Mouse (Mus musculus) midbrain, embryonic 16.5 days (tissue): Measurements from ENCODE around the gene Prr23a3. TPM values are rescaled to one million over a fixed set of nuclear protein-coding genes. Genes with fewer than 3 reads are reported as not detected.

Experiments used
- ATAC-seq: fragments of 200-750 bp; cut with Nextera tagmentation; 2 replicates; pipeline ENCODE4 v1.8.0; 2017; ENCODE audit warnings: moderate TSS enrichment
- H3K27ac ChIP-seq: fragments of 300-500 bp; sonication (generic); 2 replicates; pipeline ENCODE4 v1.5.1; 2014; ENCODE audit warnings: mild to moderate bottlenecking, low read length, mixed read lengths
- H3K27me3 ChIP-seq: fragments of 300-500 bp; sonication (generic); 2 replicates; pipeline ENCODE4 v1.6.1; 2014; ENCODE audit warnings: low read depth, low read length, mixed read lengths; ENCODE audit not compliant: control insufficient read depth, insufficient read depth
- H3K36me3 ChIP-seq: fragments of 300-500 bp; sonication (generic); 2 replicates; pipeline ENCODE4 v1.6.1; 2014; ENCODE audit warnings: mild to moderate bottlenecking, low read length, moderate library complexity, mixed read lengths; ENCODE audit not compliant: control insufficient read depth, insufficient read depth
- H3K4me1 ChIP-seq: fragments of 300-500 bp; sonication (generic); 2 replicates; pipeline ENCODE4 v1.6.1; 2014; ENCODE audit warnings: mild to moderate bottlenecking, low read length, mixed read lengths; ENCODE audit not compliant: control insufficient read depth, insufficient read depth
- H3K4me2 ChIP-seq: fragments of 300-500 bp; sonication (generic); 2 replicates; pipeline ENCODE4 v1.6.1; 2014; ENCODE audit warnings: mild to moderate bottlenecking, low read length, mixed read lengths
- H3K4me3 ChIP-seq: fragments of 300-500 bp; sonication (generic); 2 replicates; pipeline ENCODE4 v1.5.1; 2014; ENCODE audit warnings: low read depth, mild to moderate bottlenecking, low read length, moderate library complexity, mixed read lengths
- H3K9ac ChIP-seq: fragments of 300-500 bp; sonication (generic); 2 replicates; pipeline ENCODE4 v1.6.1; 2014; ENCODE audit warnings: low read depth, low read length, mixed read lengths
- H3K9me3 ChIP-seq: fragments of 300-500 bp; sonication (generic); replicated peaks from 2 replicates; pipeline ENCODE4 v1.6.1; 2014; ENCODE audit warnings: mild to moderate bottlenecking, low read length, mixed read lengths; ENCODE audit not compliant: control insufficient read depth, poor library complexity, severe bottlenecking
- WGBS: fragments of 180-500 bp; shearing (Covaris S2); extraction: QIAGEN DNeasy Blood & Tissue Kit; methylation state at CpG from one replicate; pipeline ENCODE4 v1.1.7; 2014; 5-methylcytosine and 5-hydroxymethylcytosine counted together
- polyA plus RNA-seq: library from polyadenylated mRNA; unstranded; fragments of >200 nt; fragmentation: Nextera tagmentation; extraction: Ambion mirVana; gene quantifications from 2 replicates; pipeline ENCODE4 v1.2.1, GENCODE M21; 2015

Gene Prr23a3
- not detected in 2 replicates for polyA plus RNA-seq

DNA sequence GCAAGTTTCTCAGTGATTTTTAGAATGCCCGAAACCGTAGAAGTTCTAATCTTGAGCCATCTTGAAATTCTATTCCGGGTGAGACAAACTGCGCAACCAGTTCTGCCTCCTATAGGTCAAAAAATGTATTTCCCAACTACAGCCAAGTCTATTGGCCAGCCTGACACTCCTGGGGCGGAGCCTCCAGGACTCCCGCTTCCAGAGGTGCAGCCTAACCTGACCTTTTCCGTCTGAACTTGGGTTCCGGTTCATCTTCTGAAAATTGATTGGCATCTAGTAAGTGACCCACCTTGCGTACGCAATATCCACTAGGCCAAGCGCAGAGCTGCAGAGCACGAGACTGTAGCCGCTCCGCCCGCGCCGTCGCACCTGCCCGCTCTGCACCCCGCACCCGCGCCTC is at the start of gene Prr23a3:
Gene Prr23a3 (plus strand): TSS at position 197 of the 400 bp plus-strand sequence.
- ATAC-seq: no peak
- Histone ChIP-seq H3K9me3 (no peaks in the 10 kb centered on the region), H3K4me2 (0 out of 2 replicates have a peak within 1 kb of the TSS, but pooled peaks have one; percentile 6), H3K36me3 (no peaks in the 10 kb centered on the region), H3K4me3 (no peak within 1 kb of the TSS), H3K27ac (no peak within 1 kb of the TSS), H3K9ac (no peak within 1 kb of the TSS), H3K27me3 (no peaks in the 10 kb centered on the region), H3K4me1 (no peaks in the 10 kb centered on the region)
- WGBS: 61% methylated on average over 22 of the region's 22 CpGs

DNA sequence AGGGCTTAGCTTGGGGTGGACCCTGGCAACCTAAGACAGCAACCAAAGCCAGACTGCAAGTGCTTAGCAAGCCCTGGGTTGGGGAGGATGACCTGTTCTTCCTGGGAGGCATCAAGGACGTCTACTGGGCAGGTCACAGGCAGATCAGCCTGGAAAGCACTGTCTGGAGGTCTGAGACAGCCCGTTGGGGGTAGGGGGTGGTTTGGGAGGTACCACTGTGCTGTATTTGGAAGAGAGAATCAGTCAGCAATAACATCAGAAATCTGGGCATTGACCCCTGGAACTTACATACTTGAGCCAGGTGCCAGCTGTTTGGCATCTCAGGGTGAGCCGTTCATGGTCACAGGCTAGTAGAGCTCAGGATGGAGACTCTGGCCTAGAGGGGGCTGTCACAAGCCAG is 48.5 kb upstream of the Prr23a3 start:
- Histone ChIP-seq H3K9ac (no peak overlapping the region), H3K4me3 (no peak overlapping the region), H3K9me3 (no peaks in the 10 kb centered on the region), H3K4me2 (no peak overlapping the region), H3K27me3 (no peaks in the 10 kb centered on the region), H3K36me3 (no peaks in the 10 kb centered on the region), H3K4me1 (no peaks in the 10 kb centered on the region), H3K27ac (no peak overlapping the region)
- WGBS: 82% methylated on average over 3 of the region's 3 CpGs
- no peak for ATAC-seq

DNA sequence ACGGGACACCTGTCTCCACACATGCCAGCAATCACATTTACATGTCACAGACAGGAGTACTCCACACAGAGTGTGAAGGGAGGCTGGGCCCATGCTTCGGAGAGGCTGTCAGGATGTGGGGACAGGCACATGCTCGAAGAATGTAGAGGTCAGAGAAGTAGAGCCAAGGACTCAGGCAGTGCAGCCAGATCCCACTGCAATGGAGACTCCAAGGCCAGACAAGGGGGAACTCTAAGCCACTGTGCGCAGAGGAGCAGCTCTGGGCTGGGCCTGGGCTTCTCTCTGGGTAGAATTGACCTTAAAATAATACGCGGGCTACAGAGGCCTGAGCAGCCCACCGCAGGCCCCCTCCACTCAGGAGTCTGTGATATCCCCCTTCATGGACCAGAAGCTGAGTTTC is 47.0 kb upstream of the Prr23a3 start:
- H3K27ac ChIP-seq: no peak overlapping the region
- H3K27me3 ChIP-seq: no peaks in the 10 kb centered on the region
- H3K36me3 ChIP-seq: no peaks in the 10 kb centered on the region
- no peak overlapping the region for H3K9ac ChIP-seq
- no peak overlapping the region for H3K4me2 ChIP-seq
- ATAC-seq: no peak
- 0 out of 2 replicates have a peak, but pooled peaks cover 2% of the 10 kb centered on the region for H3K9me3 ChIP-seq
- 91% methylated on average over 7 of the region's 7 CpGs for WGBS
- H3K4me3 ChIP-seq: no peak overlapping the region
- no peaks in the 10 kb centered on the region for H3K4me1 ChIP-seq

DNA sequence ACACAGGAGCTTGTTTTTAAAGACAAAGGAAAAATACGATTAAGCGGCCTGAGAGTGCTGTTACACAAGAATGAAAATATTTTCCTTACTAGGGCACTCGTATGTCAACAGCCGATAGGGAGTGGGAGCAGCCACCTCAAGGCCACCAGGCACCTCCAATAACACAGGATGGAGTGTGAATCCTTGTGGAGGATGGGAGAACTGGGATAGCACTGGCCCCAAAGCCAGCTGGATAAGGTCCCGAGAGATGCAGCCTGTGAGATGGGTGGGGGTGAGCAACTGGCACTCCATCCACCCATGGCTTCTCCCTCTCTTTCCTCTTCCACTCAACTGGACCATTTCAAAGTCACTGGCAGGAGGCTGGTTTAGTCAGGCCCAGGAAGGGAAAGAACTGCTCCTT is 45.6 kb upstream of the Prr23a3 start:
- H3K4me2 ChIP-seq: no peak overlapping the region
- no peak for ATAC-seq

DNA sequence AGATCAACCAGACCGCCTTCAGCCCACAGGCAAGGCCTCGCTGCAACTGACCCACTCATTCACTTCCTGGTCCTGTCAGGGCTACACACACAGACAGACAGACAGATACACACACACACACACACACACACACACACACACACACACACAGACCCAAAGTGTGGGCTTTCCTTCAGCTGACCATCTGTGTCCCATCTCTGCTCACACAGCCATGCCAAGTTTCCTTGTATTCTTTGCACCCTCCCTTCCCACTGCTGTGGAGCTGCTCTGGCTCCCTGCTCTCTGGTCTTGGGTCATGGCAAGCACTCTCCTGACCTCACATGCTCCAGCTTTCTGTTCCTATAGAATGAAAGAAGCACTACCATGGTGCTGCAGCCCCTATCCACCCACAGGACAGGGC is 45.1 kb upstream of the Prr23a3 start:
- Histone ChIP-seq H3K4me3 (no peak overlapping the region), H3K9me3 (peaks cover 2% of the 10 kb centered on the region; the same call in 1 of the 2 replicates), H3K27me3 (no peaks in the 10 kb centered on the region), H3K4me1 (no peaks in the 10 kb centered on the region), H3K27ac (no peak overlapping the region), H3K4me2 (no peak overlapping the region), H3K9ac (no peak overlapping the region), H3K36me3 (no peaks in the 10 kb centered on the region)
- 93% methylated on average over 2 of the region's 2 CpGs for WGBS
- no peak for ATAC-seq

More for the DNA sequence above, 45.6 kb upstream of the Prr23a3 start:
- 85% methylated on average over 5 of the region's 5 CpGs for WGBS
- Histone ChIP-seq H3K9ac (no peak overlapping the region), H3K4me3 (no peak overlapping the region), H3K27me3 (no peaks in the 10 kb centered on the region), H3K27ac (no peak overlapping the region), H3K4me1 (no peaks in the 10 kb centered on the region), H3K36me3 (no peaks in the 10 kb centered on the region), H3K9me3 (peaks cover 2% of the 10 kb centered on the region; the same call in 1 of the 2 replicates)

DNA sequence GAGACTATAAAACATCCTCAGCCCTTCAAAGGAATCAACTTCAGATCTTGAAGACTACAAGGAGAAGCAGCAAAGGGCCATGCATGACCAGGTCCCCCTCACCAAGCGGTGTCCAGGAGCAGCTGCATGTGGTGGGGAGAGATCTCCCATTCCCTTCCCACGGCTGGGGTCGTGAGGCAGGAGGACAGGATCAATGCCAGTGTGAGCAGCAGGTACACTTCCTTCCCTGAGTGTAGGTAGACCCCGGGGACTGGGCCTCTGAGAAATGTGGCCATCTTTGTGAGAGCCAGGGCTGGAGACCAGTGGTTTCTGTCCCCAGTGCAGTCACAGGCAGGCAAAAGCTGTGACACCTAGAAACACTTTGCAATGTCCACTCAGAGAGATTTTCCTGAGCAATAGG is 44.1 kb upstream of the Prr23a3 start:
- ATAC-seq: no peak
- no peak overlapping the region for H3K9ac ChIP-seq
- 69% methylated on average over 4 of the region's 4 CpGs for WGBS
- no peak overlapping the region for H3K4me3 ChIP-seq
- no peaks in the 10 kb centered on the region for H3K4me1 ChIP-seq
- H3K9me3 ChIP-seq: peaks cover 2% of the 10 kb centered on the region; the same call in 1 of the 2 replicates
- H3K27me3 ChIP-seq: no peaks in the 10 kb centered on the region
- H3K27ac ChIP-seq: no peak overlapping the region
- H3K36me3 ChIP-seq: no peaks in the 10 kb centered on the region
- H3K4me2 ChIP-seq: no peak overlapping the region

DNA sequence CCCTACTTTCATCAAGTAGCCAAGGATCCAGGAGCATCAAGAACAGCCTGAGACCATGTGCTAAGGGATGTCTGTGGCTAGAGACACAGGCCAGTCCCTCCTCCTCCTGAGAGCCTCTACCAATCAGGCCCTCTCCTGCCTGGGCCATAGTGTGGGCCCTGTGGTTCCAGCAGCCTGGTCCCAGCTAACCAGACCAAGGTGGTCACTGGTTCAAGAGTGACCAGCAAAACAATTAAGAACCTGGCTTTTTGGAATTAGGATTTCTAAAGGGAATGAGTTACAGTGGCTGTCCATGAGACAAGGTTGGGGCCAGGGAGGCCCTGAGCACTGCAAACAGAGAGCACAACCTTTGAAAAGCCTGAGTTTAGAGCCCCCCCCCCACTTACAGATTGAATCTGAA is 43.5 kb upstream of the Prr23a3 start:
- no peak overlapping the region for H3K4me3 ChIP-seq
- H3K9ac ChIP-seq: no peak overlapping the region
- no peaks in the 10 kb centered on the region for H3K36me3 ChIP-seq
- H3K4me1 ChIP-seq: no peaks in the 10 kb centered on the region
- no peak overlapping the region for H3K4me2 ChIP-seq
- ATAC-seq: no peak
- H3K27me3 ChIP-seq: no peaks in the 10 kb centered on the region
- no peak overlapping the region for H3K27ac ChIP-seq
- peaks cover 2% of the 10 kb centered on the region; the same call in 1 of the 2 replicates for H3K9me3 ChIP-seq

DNA sequence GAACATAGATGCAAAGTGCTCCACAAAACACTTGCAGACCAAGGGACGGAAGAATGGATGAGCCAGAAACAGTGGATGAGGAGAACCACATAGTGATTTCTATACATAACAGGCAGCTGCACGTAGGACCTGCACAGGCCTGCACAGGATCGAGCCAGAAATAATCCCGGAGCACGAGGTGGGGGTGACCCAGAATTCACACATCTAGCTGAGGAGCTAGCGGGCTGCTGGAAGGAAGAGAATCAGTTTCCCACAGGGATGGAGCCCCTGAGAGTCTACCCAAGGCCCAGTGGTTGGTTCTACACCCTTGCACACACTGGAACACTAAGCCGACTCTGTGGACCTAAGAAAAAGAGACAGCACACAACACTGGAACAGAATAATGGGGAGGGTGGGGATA is 40.8 kb upstream of the Prr23a3 start:
- no peak for ATAC-seq
- H3K27ac ChIP-seq: no peak overlapping the region
- no peaks in the 10 kb centered on the region for H3K4me1 ChIP-seq
- no peak overlapping the region for H3K4me3 ChIP-seq
- H3K36me3 ChIP-seq: no peaks in the 10 kb centered on the region
- WGBS: 94% methylated on average over 7 of the region's 7 CpGs
- H3K4me2 ChIP-seq: no peak overlapping the region
- no peaks in the 10 kb centered on the region for H3K27me3 ChIP-seq
- peaks cover 2% of the 10 kb centered on the region; the same call in 1 of the 2 replicates for H3K9me3 ChIP-seq
- H3K9ac ChIP-seq: no peak overlapping the region

DNA sequence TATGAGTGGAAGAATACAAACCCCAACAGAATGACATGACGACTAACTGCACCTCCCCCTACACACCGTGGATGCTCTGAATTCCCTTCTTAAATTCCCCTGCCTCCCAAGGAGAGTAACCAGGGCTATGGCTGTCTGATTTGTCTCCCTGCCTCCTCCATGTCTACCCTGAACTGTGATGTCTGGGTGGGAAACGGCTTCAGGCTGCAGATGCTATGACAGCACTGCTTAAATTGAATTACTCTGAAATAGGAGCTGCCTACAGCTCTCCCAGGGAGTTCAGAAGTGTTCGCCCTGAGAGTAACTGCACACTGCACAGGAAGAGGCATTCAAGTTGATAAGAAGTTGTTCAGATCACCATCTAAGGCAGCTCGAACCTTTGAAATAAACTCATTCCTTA is 35.1 kb upstream of the Prr23a3 start:
- no peak overlapping the region for H3K4me3 ChIP-seq
- H3K4me2 ChIP-seq: no peak overlapping the region
- no peak overlapping the region for H3K27ac ChIP-seq
- no peaks in the 10 kb centered on the region for H3K27me3 ChIP-seq
- H3K36me3 ChIP-seq: no peaks in the 10 kb centered on the region
- no peak overlapping the region for H3K9ac ChIP-seq
- no peak for ATAC-seq
- no peaks in the 10 kb centered on the region for H3K4me1 ChIP-seq
- WGBS: 72% methylated on average over 5 of the region's 5 CpGs
- no peaks in the 10 kb centered on the region for H3K9me3 ChIP-seq
